Mouse (Mus musculus) hindbrain, embryonic 11.5 days (tissue): ENCODE results near the gene Adprm. TPM values are rescaled to one million over a fixed set of nuclear protein-coding genes. Genes with fewer than 3 reads are reported as not detected.

Experiments
- ATAC-seq: fragments of 200-750 bp; cut with Nextera tagmentation; 2 replicates; pipeline ENCODE4 v1.8.0; 2017; ENCODE audit warnings: mild to moderate bottlenecking, moderate TSS enrichment, moderate library complexity; ENCODE audit not compliant: low FRiP score
- DNase-seq: peaks from one replicate; pipeline ENCODE4 v3.0.0-alpha.2; 2015; ENCODE audit warnings: low spot score
- H3K27ac ChIP-seq: fragments of 300-500 bp; sonication (generic); 2 replicates; pipeline ENCODE4 v1.5.1; 2014; ENCODE audit warnings: mild to moderate bottlenecking, low read depth, low read length
- H3K27me3 ChIP-seq: fragments of 300-500 bp; sonication (generic); 2 replicates; pipeline ENCODE4 v1.6.1; 2014; ENCODE audit warnings: mild to moderate bottlenecking, low read length, moderate library complexity, mixed read lengths; ENCODE audit not compliant: control insufficient read depth, insufficient read depth
- H3K36me3 ChIP-seq: fragments of 300-500 bp; sonication (generic); 2 replicates; pipeline ENCODE4 v1.6.1; 2014; ENCODE audit warnings: mild to moderate bottlenecking, low read length, moderate library complexity, mixed read lengths; ENCODE audit not compliant: control insufficient read depth, insufficient read depth
- H3K4me1 ChIP-seq: fragments of 300-500 bp; sonication (generic); replicated peaks from 2 replicates; pipeline ENCODE4 v1.6.1; 2014; ENCODE audit warnings: low read length, mixed read lengths; ENCODE audit not compliant: control insufficient read depth, insufficient read depth
- H3K4me2 ChIP-seq: fragments of 300-500 bp; sonication (generic); replicated peaks from 2 replicates; pipeline ENCODE4 v1.6.1; 2014; ENCODE audit warnings: mild to moderate bottlenecking, low read depth, low read length
- H3K4me3 ChIP-seq: fragments of 300-500 bp; sonication (generic); 2 replicates; pipeline ENCODE4 v1.5.1; 2014; ENCODE audit warnings: low read depth, low read length
- H3K9ac ChIP-seq: fragments of 300-500 bp; sonication (generic); 2 replicates; pipeline ENCODE4 v1.6.1; 2014; ENCODE audit warnings: low read depth, low read length
- H3K9me3 ChIP-seq: fragments of 300-500 bp; sonication (generic); 2 replicates; pipeline ENCODE4 v1.6.1; 2016; ENCODE audit warnings: low read length; ENCODE audit not compliant: control insufficient read depth
- WGBS: fragments of 180-500 bp; shearing (Covaris S2); extraction: QIAGEN DNeasy Blood & Tissue Kit; methylation state at CpG from one replicate; pipeline ENCODE4 v1.1.7; 2014; 5-methylcytosine and 5-hydroxymethylcytosine counted together
- polyA plus RNA-seq: library from polyadenylated mRNA; unstranded; fragments of >200 nt; fragmentation: Nextera tagmentation; extraction: Ambion mirVana; gene quantifications from 2 replicates; pipeline ENCODE4 v1.2.1, GENCODE M21; 2014

Gene Adprm
- polyA plus RNA-seq, 1 experiment from 2014 or later = 39.0 TPM

- Histone ChIP-seq H3K9me3 (no peaks in the 10 kb centered on the region), H3K36me3 (peaks cover 5% of the 10 kb centered on the region; the same call in 1 of the 2 replicates), H3K9ac (no peak overlapping the region), H3K4me2 (no peak overlapping the region), H3K27me3 (no peaks in the 10 kb centered on the region), H3K4me3 (no peak overlapping the region), H3K4me1 (no peaks in the 10 kb centered on the region), H3K27ac (no peak overlapping the region)
- no peak for ATAC-seq
- WGBS = 98% methylated on average over 3 of the region's 3 CpGs
- no peak for DNase-seq
Observed at GRCm38 (mm10) chr11:67062726-67063125, 10.3 kb upstream of the Adprm start.

- no peaks in the 10 kb centered on the region for H3K9me3 ChIP-seq
- DNase-seq (no peak), ATAC-seq (no peak)
- no peak overlapping the region for H3K4me2 ChIP-seq
- WGBS = 94% methylated on average over 2 of the region's 2 CpGs
- no peak overlapping the region for H3K9ac ChIP-seq
- H3K4me3 ChIP-seq = no peak overlapping the region
- no peaks in the 10 kb centered on the region for H3K4me1 ChIP-seq
- H3K27me3 ChIP-seq = no peaks in the 10 kb centered on the region
- H3K27ac ChIP-seq = no peak overlapping the region
- peaks cover 7% of the 10 kb centered on the region; the same call in 1 of the 2 replicates for H3K36me3 ChIP-seq
Observed at GRCm38 (mm10) chr11:67061311-67061710, 8.9 kb upstream of the Adprm start.

GRCm38 (mm10) chr11:67054754-67055365 is 2.5 kb upstream of the Adprm start:
- no peak overlapping the region for H3K4me2 ChIP-seq
- H3K9me3 ChIP-seq = no peaks in the 10 kb centered on the region
- no peak overlapping the region for H3K27ac ChIP-seq
- peaks cover 3% of the 10 kb centered on the region; the same call in 1 of the 2 replicates for H3K36me3 ChIP-seq
- no peak overlapping the region for H3K9ac ChIP-seq
- no peaks in the 10 kb centered on the region; the same call in 1 of the 2 replicates for H3K4me1 ChIP-seq
- WGBS = 93% methylated on average over 8 of the region's 8 CpGs
- no peaks in the 10 kb centered on the region for H3K27me3 ChIP-seq
- ATAC-seq (no peak), DNase-seq (no peak)
- H3K4me3 ChIP-seq = no peak overlapping the region

GRCm38 (mm10) chr11:67051676-67052320 is 596 bp downstream of the Adprm start:
- Histone ChIP-seq H3K36me3 (no peaks in the 10 kb centered on the region), H3K9ac (peak overlapping the region; percentile 84), H3K4me1 (no peaks in the 10 kb centered on the region; the same call in 1 of the 2 replicates), H3K4me3 (peak overlapping the region; percentile 92), H3K9me3 (no peaks in the 10 kb centered on the region), H3K4me2 (peak overlapping the region; percentile 69), H3K27ac (peak overlapping the region; percentile 73), H3K27me3 (no peaks in the 10 kb centered on the region)
- WGBS = 12% methylated on average over 16 of the region's 16 CpGs
- ATAC-seq (peak; percentile 36; the same call in 1 of the 2 replicates), DNase-seq (no peak)

- Histone ChIP-seq H3K4me1 (no peaks in the 10 kb centered on the region; the same call in 1 of the 2 replicates), H3K27ac (no peak overlapping the region), H3K9me3 (no peaks in the 10 kb centered on the region), H3K9ac (no peak overlapping the region), H3K4me2 (no peak overlapping the region), H3K4me3 (no peak overlapping the region), H3K36me3 (no peaks in the 10 kb centered on the region), H3K27me3 (no peaks in the 10 kb centered on the region)
- DNase-seq = no peak
- WGBS = 89% methylated on average over 3 of the region's 3 CpGs
- no peak for ATAC-seq
Observed at GRCm38 (mm10) chr11:67049256-67049655, 3.1 kb downstream of the Adprm start.

GRCm38 (mm10) chr11:67048496-67048895 is 3.9 kb downstream of the Adprm start:
- no peaks in the 10 kb centered on the region for H3K27me3 ChIP-seq
- no peak overlapping the region for H3K4me2 ChIP-seq
- H3K4me1 ChIP-seq = no peaks in the 10 kb centered on the region; the same call in 1 of the 2 replicates
- no peaks in the 10 kb centered on the region for H3K9me3 ChIP-seq
- DNase-seq (no peak), ATAC-seq (no peak)
- WGBS = 90% methylated on average over 8 of the region's 8 CpGs
- H3K9ac ChIP-seq = no peak overlapping the region
- H3K27ac ChIP-seq = no peak overlapping the region
- H3K4me3 ChIP-seq = no peak overlapping the region
- no peaks in the 10 kb centered on the region for H3K36me3 ChIP-seq

- no peak for ATAC-seq
- 92% methylated on average over 5 of the region's 5 CpGs for WGBS
Observed at GRCm38 (mm10) chr11:67047199-67047598, 5.2 kb downstream of the Adprm start.

GRCm38 (mm10) chr11:67044959-67045358 is 7.4 kb downstream of the Adprm start:
- H3K9ac ChIP-seq = no peak overlapping the region
- 82% methylated on average over 6 of the region's 6 CpGs for WGBS
- ATAC-seq = no peak

More at GRCm38 (mm10) chr11:67047199-67047598, 5.2 kb downstream of the Adprm start:
- no peak overlapping the region for H3K4me2 ChIP-seq
- DNase-seq = no peak
- H3K4me3 ChIP-seq = no peak overlapping the region
- no peak overlapping the region for H3K9ac ChIP-seq
- H3K36me3 ChIP-seq = no peaks in the 10 kb centered on the region
- H3K9me3 ChIP-seq = no peaks in the 10 kb centered on the region
- H3K27me3 ChIP-seq = no peaks in the 10 kb centered on the region
- H3K27ac ChIP-seq = no peak overlapping the region
- no peaks in the 10 kb centered on the region for H3K4me1 ChIP-seq

GRCm38 (mm10) chr11:67043007-67043406 is 9.4 kb downstream of the Adprm start:
- 43% methylated on average over 8 of the region's 8 CpGs for WGBS
- no peaks in the 10 kb centered on the region for H3K9me3 ChIP-seq
- no peaks in the 10 kb centered on the region for H3K27me3 ChIP-seq
- ATAC-seq = no peak; the same call in 1 of the 2 replicates
- no peaks in the 10 kb centered on the region for H3K4me1 ChIP-seq
- no peak overlapping the region for H3K4me2 ChIP-seq
- H3K4me3 ChIP-seq = no peak overlapping the region
- H3K36me3 ChIP-seq = no peaks in the 10 kb centered on the region
- no peak overlapping the region for H3K9ac ChIP-seq
- H3K27ac ChIP-seq = no peak overlapping the region
- DNase-seq = no peak

More at GRCm38 (mm10) chr11:67044959-67045358, 7.4 kb downstream of the Adprm start:
- no peak for DNase-seq
- no peaks in the 10 kb centered on the region for H3K36me3 ChIP-seq
- H3K27ac ChIP-seq = no peak overlapping the region
- H3K9me3 ChIP-seq = no peaks in the 10 kb centered on the region
- no peak overlapping the region for H3K4me3 ChIP-seq
- H3K4me1 ChIP-seq = no peaks in the 10 kb centered on the region
- no peak overlapping the region for H3K4me2 ChIP-seq
- H3K27me3 ChIP-seq = no peaks in the 10 kb centered on the region
